Mouse (Mus musculus): ENCODE data around the gene Vmn1r26. TPM values are rescaled to one million over a fixed set of nuclear protein-coding genes. Genes with fewer than 3 reads are reported as not detected.

Gene Vmn1r26
- 0.04 TPM for polyA plus RNA-seq (2014; fragmentation: Illumina TruSeq; extraction: RNeasy Lipid Tissue Mini Kit (QIAGEN cat#74804); ENCODE audit: low read depth, low replicate concordance)

GRCm38 (mm10) chr6:58015059-58015458 is at the start of gene Vmn1r26:
Gene Vmn1r26 (minus strand): TSS chr6:58015159.

DNA sequence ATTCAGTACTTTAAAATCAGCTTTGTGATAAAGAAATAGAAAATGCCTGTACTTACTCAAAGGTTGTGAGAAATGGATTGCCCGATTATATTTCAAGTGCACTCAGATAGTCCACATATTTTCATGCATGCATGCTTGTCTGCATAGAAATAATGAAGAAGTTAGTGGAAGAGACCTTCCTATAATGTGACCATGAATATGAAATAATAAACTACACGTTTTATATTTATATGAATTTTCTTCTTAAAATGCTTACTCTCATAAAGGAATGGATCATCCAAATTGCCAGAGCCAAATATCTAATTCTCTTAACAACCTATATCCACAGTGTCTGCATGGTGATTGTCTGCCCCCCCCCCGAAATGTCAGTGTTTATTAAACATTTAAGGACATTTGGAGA is 34.2 kb downstream of the Vmn1r26 start, which contains the start of gene Vmn1r25:
Gene Vmn1r25, minus strand, starts transcription at position 101 of the 400 bp plus-strand sequence.

GRCm38 (mm10) chr6:57961403-57961802 is 53.6 kb downstream of the Vmn1r26 start, which contains the start of gene Vmn1r24:
Gene Vmn1r24 (minus strand): TSS chr6:57961503.

Other genes starting within 250 kb of the Vmn1r26 start
- gene Vopp1, start 190.0 kb downstream of the Vmn1r26 start, polyA plus RNA-seq (2014; fragmentation: Illumina TruSeq; extraction: RNeasy Lipid Tissue Mini Kit (QIAGEN cat#74804); ENCODE audit: low read depth, low replicate concordance): 2.9 TPM
- 1.6 TPM for gene Vmn1r21, start 164.8 kb downstream of the Vmn1r26 start, polyA plus RNA-seq (2014; fragmentation: Illumina TruSeq; extraction: RNeasy Lipid Tissue Mini Kit (QIAGEN cat#74804); ENCODE audit: low read depth, low replicate concordance)
- 0.35 TPM for gene Vmn1r22, start 107.1 kb downstream of the Vmn1r26 start, polyA plus RNA-seq (2014; fragmentation: Illumina TruSeq; extraction: RNeasy Lipid Tissue Mini Kit (QIAGEN cat#74804); ENCODE audit: low read depth, low replicate concordance)
- gene Vmn1r23, start 88.3 kb downstream of the Vmn1r26 start, polyA plus RNA-seq (2014; fragmentation: Illumina TruSeq; extraction: RNeasy Lipid Tissue Mini Kit (QIAGEN cat#74804); ENCODE audit: low read depth, low replicate concordance): not detected
- gene Vmn1r24, start 53.7 kb downstream of the Vmn1r26 start, polyA plus RNA-seq (2014; fragmentation: Illumina TruSeq; extraction: RNeasy Lipid Tissue Mini Kit (QIAGEN cat#74804); ENCODE audit: low read depth, low replicate concordance): not detected
- gene Vmn1r25, start 34.3 kb downstream of the Vmn1r26 start, polyA plus RNA-seq (2014; fragmentation: Illumina TruSeq; extraction: RNeasy Lipid Tissue Mini Kit (QIAGEN cat#74804); ENCODE audit: low read depth, low replicate concordance): not detected
- not detected for gene Vmn1r27, start 203.7 kb upstream of the Vmn1r26 start, polyA plus RNA-seq (2014; fragmentation: Illumina TruSeq; extraction: RNeasy Lipid Tissue Mini Kit (QIAGEN cat#74804); ENCODE audit: low read depth, low replicate concordance)
- gene Vmn1r28, start 246.9 kb upstream of the Vmn1r26 start, polyA plus RNA-seq (2014; fragmentation: Illumina TruSeq; extraction: RNeasy Lipid Tissue Mini Kit (QIAGEN cat#74804); ENCODE audit: low read depth, low replicate concordance): 0.03 TPM